Mouse (Mus musculus): ENCODE results near the gene Mrpl14. TPM values are rescaled to one million over a fixed set of nuclear protein-coding genes. Genes with fewer than 3 reads are reported as not detected.

Mrpl14 gene
- 151 and 232 TPM in 2 replicates for polyA plus RNA-seq (2012; rRNA removed; ENCODE audit: low replicate concordance)

DNA sequence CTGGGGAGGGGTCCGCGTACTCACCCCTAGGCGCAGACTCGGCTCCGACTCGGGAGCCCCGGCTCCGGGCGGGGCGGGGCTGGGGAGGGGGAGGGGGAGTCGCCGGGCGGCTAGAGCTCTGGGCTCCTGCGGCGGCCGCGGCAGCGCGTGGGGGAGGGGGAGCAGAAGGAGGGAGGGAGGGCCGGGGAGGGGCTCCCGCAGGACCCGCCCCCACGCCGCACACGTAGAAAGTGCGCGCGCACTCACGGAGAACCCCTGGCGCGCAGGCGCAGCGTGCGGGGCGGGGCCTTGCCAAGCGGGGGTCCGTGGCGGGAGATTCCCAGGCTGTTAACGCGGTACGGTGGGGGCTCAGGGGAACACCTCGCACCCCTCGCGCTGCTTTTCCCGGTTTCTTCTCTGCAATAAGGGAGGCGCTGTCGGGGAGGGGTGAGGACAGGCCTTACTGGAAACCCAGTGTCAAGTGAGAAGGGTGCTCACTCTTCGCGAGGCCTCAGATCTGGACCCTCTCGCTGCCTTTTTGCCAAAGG is at the start of gene Mrpl14:
Mrpl14 (plus strand) TSS at position 230 of the 527 bp plus-strand sequence.

GRCm38 (mm10) chr17:45659225-45659624 is 26.9 kb upstream of the Mrpl14 start, which contains the start of gene Capn11:
Gene Capn11 (minus strand): TSS chr17:45659325.

GRCm38 (mm10) chr17:45686716-45687115 is 594 bp downstream of the Mrpl14 start, which contains the start of gene Tmem63b:
Gene Tmem63b (minus strand): TSS chr17:45686905.

GRCm38 (mm10) chr17:45733735-45734301 is 47.7 kb downstream of the Mrpl14 start, which contains the start of gene 1600014C23Rik:
Gene 1600014C23Rik (minus strand): TSS chr17:45733844.

Other genes starting within 250 kb of the Mrpl14 start
- gene Spats1, start 210.9 kb upstream of the Mrpl14 start, polyA plus RNA-seq (2012; rRNA removed; ENCODE audit: low replicate concordance): not detected in 2 replicates
- 12.2 and 18.4 TPM in 2 replicates for gene Aars2, start 179.5 kb upstream of the Mrpl14 start, polyA plus RNA-seq (2012; rRNA removed; ENCODE audit: low replicate concordance)
- gene Tcte1, start 162.9 kb upstream of the Mrpl14 start, polyA plus RNA-seq (2012; rRNA removed; ENCODE audit: low replicate concordance): 0.05 TPM in 1 of 2 replicates, not detected in the other
- 0.51 and 0.83 TPM in 2 replicates for gene Tmem151b, start 136.6 kb upstream of the Mrpl14 start, polyA plus RNA-seq (2012; rRNA removed; ENCODE audit: low replicate concordance)
- 3.2 and 5.3 TPM in 2 replicates for gene Nfkbie, start 130.6 kb upstream of the Mrpl14 start, polyA plus RNA-seq (2012; rRNA removed; ENCODE audit: low replicate concordance)
- gene Slc35b2, start 122.4 kb upstream of the Mrpl14 start, polyA plus RNA-seq (2012; rRNA removed; ENCODE audit: low replicate concordance): 88.6 and 143 TPM in 2 replicates
- 91.5 and 112 TPM in 2 replicates for gene Hsp90ab1, start 113.1 kb upstream of the Mrpl14 start, polyA plus RNA-seq (2012; rRNA removed; ENCODE audit: low replicate concordance)
- gene Slc29a1, start 86.7 kb upstream of the Mrpl14 start, polyA plus RNA-seq (2012; rRNA removed; ENCODE audit: low replicate concordance): 32.1 and 59.2 TPM in 2 replicates
- gene Mymx, start 84.2 kb upstream of the Mrpl14 start, polyA plus RNA-seq (2012; rRNA removed; ENCODE audit: low replicate concordance): 2.5 and 5.0 TPM in 2 replicates
- gene Capn11, start 27.0 kb upstream of the Mrpl14 start, polyA plus RNA-seq (2012; rRNA removed; ENCODE audit: low replicate concordance): not detected in 2 replicates
- 48.9 and 65.5 TPM in 2 replicates for gene Tmem63b, start 583 bp downstream of the Mrpl14 start, polyA plus RNA-seq (2012; rRNA removed; ENCODE audit: low replicate concordance)
- not detected in 2 replicates for gene 1600014C23Rik, start 47.5 kb downstream of the Mrpl14 start, polyA plus RNA-seq (2012; rRNA removed; ENCODE audit: low replicate concordance)